Mouse (Mus musculus) right cerebral cortex, adult 18-20 months (tissue): ENCODE measurements around the gene Tor1a.
"Not testable (repeated sequence)": the region's sequence is repeated elsewhere in the genome, so short reads cannot be mapped to it uniquely, and the experiment has no call there.

Experiments used
- DNase-seq: peaks from one replicate; pipeline ENCODE4 v3.0.0; 2022; ENCODE audit warnings: mixed read lengths

The Tor1a gene

DNA sequence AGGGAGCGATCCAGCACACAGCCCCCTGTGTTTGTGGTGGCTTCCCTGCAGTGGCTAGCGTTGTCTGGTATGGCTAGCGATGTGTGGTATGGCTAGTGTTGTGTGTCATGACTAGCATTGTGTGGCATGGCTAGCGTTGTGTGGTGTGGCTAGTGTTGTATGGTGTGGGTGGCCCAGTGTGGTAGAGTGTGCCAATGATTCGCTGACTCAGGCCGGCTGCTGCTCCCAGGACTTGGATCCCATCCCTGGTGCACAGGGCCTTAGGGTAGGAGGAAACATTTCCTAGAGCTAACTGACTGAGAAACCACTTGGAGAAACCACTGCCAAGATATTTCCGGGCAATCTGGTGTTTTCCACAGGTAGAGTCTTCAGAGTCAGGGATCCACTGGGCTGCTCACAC is 50.1 kb downstream of the Tor1a start:
- peak; percentile 20 for DNase-seq

DNA sequence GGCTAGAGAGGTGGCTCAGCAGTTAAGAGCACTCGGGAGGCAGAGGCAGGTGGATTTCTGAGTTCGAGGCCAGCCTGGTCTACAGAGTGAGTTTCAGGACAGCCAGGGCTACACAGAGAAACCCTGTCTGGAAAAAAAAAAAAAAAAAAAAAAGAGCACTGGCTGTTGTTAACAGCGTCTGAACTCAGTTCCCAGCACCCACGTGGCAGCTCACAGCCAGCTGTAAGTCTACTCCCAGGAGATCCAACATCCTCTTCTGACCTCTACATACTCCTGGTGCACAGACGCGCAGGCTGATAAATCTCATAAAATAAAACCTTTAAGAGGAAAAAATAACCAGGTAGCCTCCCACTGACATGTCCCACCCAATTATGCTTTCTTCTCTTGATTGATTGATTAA is 51.8 kb downstream of the Tor1a start:
- DNase-seq: not testable (repeated sequence)

DNA sequence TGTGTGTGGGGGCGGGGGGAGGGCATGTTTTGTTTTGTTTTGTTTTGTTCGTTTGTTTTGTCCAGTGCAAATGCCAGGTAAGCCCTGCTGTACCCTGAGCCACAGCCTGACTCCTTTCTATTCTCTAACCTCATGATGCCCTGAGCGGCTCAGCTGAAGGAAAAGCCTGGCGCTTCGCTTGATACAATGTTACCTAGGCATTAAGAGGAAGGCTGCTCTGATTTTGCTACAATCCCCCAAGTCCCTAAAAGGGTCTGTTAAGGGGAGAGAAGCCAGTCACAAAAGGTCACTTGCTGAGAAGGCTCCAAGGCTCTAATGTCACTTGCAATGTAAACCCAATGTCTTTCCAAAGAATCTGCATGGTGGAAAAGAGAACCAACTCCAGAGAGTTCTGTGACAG is 52.4 kb downstream of the Tor1a start:
- DNase-seq: no peak

DNA sequence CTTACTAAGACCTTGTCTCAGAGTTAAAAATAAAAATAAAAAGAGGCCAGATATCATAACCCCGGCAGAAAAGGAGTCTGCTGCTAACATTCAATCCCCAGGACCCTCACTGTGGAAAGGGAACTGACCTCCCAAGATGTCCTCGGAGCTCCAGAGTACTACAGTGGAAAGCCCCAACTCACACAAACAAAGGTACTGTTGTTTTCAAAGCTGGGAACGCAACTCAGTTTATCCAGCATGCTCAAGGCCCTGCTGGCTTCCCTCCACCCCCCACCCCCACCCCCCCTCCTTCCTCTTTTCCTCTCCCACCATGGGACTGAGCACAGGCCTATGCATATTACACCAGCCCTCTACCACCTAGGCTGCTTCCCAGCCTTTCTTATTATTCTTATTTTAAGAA is 52.9 kb downstream of the Tor1a start:
- DNase-seq: no peak

GRCm38 (mm10) chr2:30913022-30913421 is 54.7 kb downstream of the Tor1a start:
- DNase-seq: no peak

GRCm38 (mm10) chr2:30912291-30912773 is 55.4 kb downstream of the Tor1a start:
- no peak for DNase-seq
